Mouse (Mus musculus) lung, postnatal 36 days (tissue): Measurements from ENCODE around the gene Nfe2l1.
"Not testable (repeated sequence)": the region's sequence is repeated elsewhere in the genome, so short reads cannot be mapped to it uniquely, and the experiment has no call there.

Source experiments
- DNase-seq: peaks from one replicate; pipeline ENCODE4 v3.0.0; 2022; ENCODE audit warnings: mixed read lengths

The Nfe2l1 gene

GRCm38 (mm10) chr11:96816979-96817378 lies 12.8 kb downstream of the Nfe2l1 start:
- no peak for DNase-seq

- DNase-seq: no peak
Observed at GRCm38 (mm10) chr11:96816494-96816893, 13.3 kb downstream of the Nfe2l1 start.

- DNase-seq: no peak
Observed at GRCm38 (mm10) chr11:96815895-96816294, 13.9 kb downstream of the Nfe2l1 start.

GRCm38 (mm10) chr11:96814443-96814842 lies 15.3 kb downstream of the Nfe2l1 start:
- DNase-seq: no peak

GRCm38 (mm10) chr11:96813920-96814319 lies 15.8 kb downstream of the Nfe2l1 start:
- no peak for DNase-seq

- no peak for DNase-seq
Observed at GRCm38 (mm10) chr11:96813455-96813854, 16.3 kb downstream of the Nfe2l1 start.

- DNase-seq: not testable (repeated sequence)
Observed at GRCm38 (mm10) chr11:96811188-96811587, 18.6 kb downstream of the Nfe2l1 start.

GRCm38 (mm10) chr11:96809562-96810235 lies 20.1 kb downstream of the Nfe2l1 start:
- DNase-seq: no peak

- no peak for DNase-seq
Observed at GRCm38 (mm10) chr11:96808066-96808465, 21.7 kb downstream of the Nfe2l1 start.

- no peak for DNase-seq
Observed at GRCm38 (mm10) chr11:96805606-96806005, 24.2 kb downstream of the Nfe2l1 start.

- no peak for DNase-seq
Observed at GRCm38 (mm10) chr11:96799511-96799910, 30.3 kb downstream of the Nfe2l1 start.

- peak; percentile 37 for DNase-seq
Observed at GRCm38 (mm10) chr11:96796586-96796985, 33.2 kb downstream of the Nfe2l1 start.

GRCm38 (mm10) chr11:96796081-96796480 lies 33.7 kb downstream of the Nfe2l1 start:
- DNase-seq: no peak

GRCm38 (mm10) chr11:96795491-96795890 lies 34.3 kb downstream of the Nfe2l1 start:
- no peak for DNase-seq

- DNase-seq: no peak
Observed at GRCm38 (mm10) chr11:96790681-96791080, 39.1 kb downstream of the Nfe2l1 start.

- DNase-seq: no peak
Observed at GRCm38 (mm10) chr11:96789990-96790389, 39.8 kb downstream of the Nfe2l1 start.

GRCm38 (mm10) chr11:96788871-96789795 lies 40.6 kb downstream of the Nfe2l1 start, which contains the start of gene Cbx1:
Gene Cbx1 (plus strand): TSS chr11:96789127.
- DNase-seq: peak; percentile 95

GRCm38 (mm10) chr11:96786731-96787450 lies 42.9 kb downstream of the Nfe2l1 start:
- DNase-seq: no peak

GRCm38 (mm10) chr11:96784847-96785246 lies 44.9 kb downstream of the Nfe2l1 start:
- DNase-seq: peak; percentile 88

GRCm38 (mm10) chr11:96781425-96781824 lies 48.3 kb downstream of the Nfe2l1 start:
- DNase-seq: no peak

GRCm38 (mm10) chr11:96780306-96780705 lies 49.5 kb downstream of the Nfe2l1 start:
- no peak for DNase-seq

- not testable (repeated sequence) for DNase-seq
Observed at GRCm38 (mm10) chr11:96778061-96778627, 51.6 kb downstream of the Nfe2l1 start.
